In the genomic region with DNA sequence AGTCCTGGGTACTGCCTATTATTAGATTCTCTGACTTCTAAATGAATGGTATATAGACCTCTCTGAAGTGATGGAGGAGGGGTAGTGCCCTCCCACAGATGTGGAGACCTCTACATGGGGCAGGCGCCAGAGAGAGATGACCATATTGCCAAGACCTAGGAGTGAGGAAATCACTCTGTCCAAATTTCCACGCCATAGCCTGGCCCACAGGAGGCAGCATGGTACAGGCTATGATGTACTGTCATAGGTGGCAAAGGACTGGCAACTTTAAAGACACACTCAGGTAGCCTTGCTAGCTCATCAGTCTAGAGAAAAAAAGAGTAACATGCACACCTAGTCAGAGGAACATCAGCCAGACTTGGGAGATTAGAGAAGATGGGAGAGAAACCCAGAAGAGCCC, we compare ENCODE assay signal across 12 mouse cellular contexts.
DNase-seq lines count a peak whose midpoint lies in the region; ATAC-seq and TF ChIP-seq lines count a peak whose summit lies in the region.
"Had no signal": no experiment of that assay in that cellular context is flagged by ENCODE, and none has a peak within 500 bp of the region (broad histone marks: within the 10 kb centered on the region; RNA-seq: fewer than 3 reads in every experiment).

No protein-coding gene starts in this region.

- no peaks in the 10 kb centered on the region for H3K36me3 ChIP-seq in heart, embryonic 15.5 days
- no peaks in the 10 kb centered on the region for H3K36me3 ChIP-seq in liver, postnatal 0 days (replicated peaks; ENCODE audit: insufficient read depth, low read length)
- H3K36me3 ChIP-seq: neural tube, embryonic 13.5 days had no signal

- H3K4me2 ChIP-seq in heart, embryonic 15.5 days: no peak overlapping the region
- no peak overlapping the region for H3K4me2 ChIP-seq in liver, postnatal 0 days (ENCODE audit: low read depth, low read length)
- H3K4me2 ChIP-seq: heart, embryonic 11.5 days; neural tube, embryonic 13.5 days had no signal

- no peak overlapping the region for H3K4me3 ChIP-seq in heart, embryonic 15.5 days
- no peak overlapping the region for H3K4me3 ChIP-seq in liver, postnatal 0 days (ENCODE audit: low read depth, low read length)
- H3K4me3 ChIP-seq: neural tube, embryonic 13.5 days had no signal

- peak; percentile 46 for TF ChIP-seq CTCF in liver, postnatal 0 days (IDR thresholded peaks at IDR 0.05; ENCODE audit: low read depth)

- 53% methylated on average over 2 of the region's 2 CpGs for WGBS in heart, embryonic 15.5 days
- WGBS in liver, postnatal 0 days (ENCODE audit: insufficient replicate concordance): 64% methylated on average over 2 of the region's 2 CpGs

- H3K9ac ChIP-seq in heart, embryonic 15.5 days: no peak overlapping the region
- no peak overlapping the region for H3K9ac ChIP-seq in liver, postnatal 0 days (replicated peaks)
- H3K9ac ChIP-seq: neural tube, embryonic 13.5 days had no signal

- TF ChIP-seq EP300 in liver, postnatal 0 days (IDR thresholded peaks at IDR 0.05; ENCODE audit: low read depth): no peak

- no peaks in the 10 kb centered on the region for H3K27me3 ChIP-seq in heart, embryonic 15.5 days
- H3K27me3 ChIP-seq in liver, postnatal 0 days (ENCODE audit: insufficient read depth, low read length): no peaks in the 10 kb centered on the region
- H3K27me3 ChIP-seq: neural tube, embryonic 13.5 days had no signal

- no peak for DNase-seq in heart, adult 9 months (ENCODE audit: low spot score in 2 of 2)
- no peak for DNase-seq in liver, postnatal 0 days
- no peak for DNase-seq in liver
- peak; percentile 58 for DNase-seq in NIH3T3 (ENCODE audit: low read depth)
- DNase-seq in cerebellum, postnatal 14 days: peak; percentile 46 to 50
- no peak for DNase-seq in gastrocnemius, adult 18-20 months (ENCODE audit: low spot score)
- DNase-seq: midbrain, embryonic 14.5 days; right cerebral cortex, adult 18-20 months; thymus, postnatal 36 days had no signal

- H3K9me3 ChIP-seq in heart, embryonic 15.5 days (replicated peaks): no peaks in the 10 kb centered on the region
- no peaks in the 10 kb centered on the region for H3K9me3 ChIP-seq in liver, postnatal 0 days (ENCODE audit: low read length)
- H3K9me3 ChIP-seq: neural tube, embryonic 13.5 days had no signal

- no peak for ATAC-seq in heart, embryonic 15.5 days (replicated peaks; ENCODE audit: insufficient number of reproducible peaks, insufficient read depth, low FRiP score, low read depth)
- ATAC-seq in liver, postnatal 0 days: no peak

- H3K27ac ChIP-seq in heart, embryonic 15.5 days: 0 out of 2 replicates have a peak overlapping the region, but pooled peaks have one; percentile 73
- H3K27ac ChIP-seq in liver, postnatal 0 days (ENCODE audit: low read depth): no peak overlapping the region
- H3K27ac ChIP-seq: neural tube, embryonic 13.5 days had no signal

- H3K4me1 ChIP-seq in heart, embryonic 15.5 days (replicated peaks): peaks cover 75% of the 10 kb centered on the region
- H3K4me1 ChIP-seq in liver, postnatal 0 days (ENCODE audit: insufficient read depth): peaks cover 6% of the 10 kb centered on the region; the same call in 1 of the 2 replicates

Comparison
In these comparisons a context has a peak if more than half of its experiments do, and no peak if none do; other contexts are left out.
1. DNase-seq: peak in NIH3T3 (single experiment) and cerebellum, postnatal 14 days (2 of 2); none in heart, adult 9 months (0 of 2), liver, postnatal 0 days (single experiment), liver (single experiment) and gastrocnemius, adult 18-20 months (single experiment).